Mouse (Mus musculus) sigmoid colon, adult 10 weeks (tissue): Measurements from ENCODE around the gene Kdm2b. TPM values are rescaled to one million over a fixed set of nuclear protein-coding genes. Genes with fewer than 3 reads are reported as not detected.

Experiments
- polyA plus RNA-seq: library from polyadenylated mRNA; stranded (reverse); fragments of 350-450 nt; fragmentation: Illumina TruSeq; extraction: RNeasy Lipid Tissue Mini Kit (QIAGEN cat#74804); gene quantifications from one replicate; pipeline ENCODE4 v1.2.3, GENCODE M21; 2014; ENCODE audit warnings: low read depth, low replicate concordance

Kdm2b gene
- 19.0 TPM for polyA plus RNA-seq

GRCm38 (mm10) chr5:122989551-122990330 is at the start of gene Kdm2b:
Gene Kdm2b (minus strand): TSS chr5:122989823.

GRCm38 (mm10) chr5:123014753-123015701 is 25.4 kb upstream of the Kdm2b start, which contains the start of gene Orai1:
Gene Orai1 (plus strand): TSS chr5:123015074.

GRCm38 (mm10) chr5:122849521-122850318 is 139.9 kb downstream of the Kdm2b start, which contains the start of gene Rnf34:
Gene Rnf34 (plus strand): TSS chr5:122850048.

GRCm38 (mm10) chr5:122820777-122821523 is 168.7 kb downstream of the Kdm2b start, which contains the start of gene Anapc5:
Gene Anapc5 (minus strand): TSS chr5:122821339.

Other genes with a start within 250 kb of the Kdm2b start
- gene Camkk2, start 210.4 kb downstream of the Kdm2b start, polyA plus RNA-seq, result 4.6 TPM
- gene Anapc5, start 168.5 kb downstream of the Kdm2b start, polyA plus RNA-seq, result 159 TPM
- gene Rnf34, start 139.8 kb downstream of the Kdm2b start, polyA plus RNA-seq, result 10.4 TPM
- gene Orai1, start 25.3 kb upstream of the Kdm2b start, polyA plus RNA-seq, result 2.2 TPM
- gene Morn3, start 57.2 kb upstream of the Kdm2b start, polyA plus RNA-seq, result not detected
- gene Tmem120b, start 78.6 kb upstream of the Kdm2b start, polyA plus RNA-seq, result 2.2 TPM
- gene Rhof, start 142.9 kb upstream of the Kdm2b start, polyA plus RNA-seq, result 0.57 TPM
- 5.2 TPM for gene Setd1b, start 152.4 kb upstream of the Kdm2b start, polyA plus RNA-seq
- 5.4 TPM for gene Psmd9, start 179.6 kb upstream of the Kdm2b start, polyA plus RNA-seq
- gene Hpd, start 192.9 kb upstream of the Kdm2b start, polyA plus RNA-seq, result 22.3 TPM